Mouse (Mus musculus) left cerebral cortex, adult 2 months (tissue): ENCODE measurements around the gene Xylt1. TPM values are rescaled to one million over a fixed set of nuclear protein-coding genes. Genes with fewer than 3 reads are reported as not detected.

Experiments
- DNase-seq, 2 experiments: peaks; one replicate each; pipeline ENCODE4 v3.0.0; 2021 to 2022; ENCODE audit warnings: low spot score in 2 of 2, mixed read lengths in 1 of 2; ENCODE audit errors: extremely low spot score in 1 of 2
- H3K27ac ChIP-seq: fragments of 200-600 bp; 2 replicates; pipeline ENCODE4 v1.8.1; 2022
- H3K4me3 ChIP-seq: fragments of 200-600 bp; 2 replicates; pipeline ENCODE4 v1.8.1; 2022
- CTCF ChIP-seq: fragments of 200-600 bp; IDR thresholded peaks from 2 replicates; pipeline ENCODE4 v1.8.1; 2022; ENCODE audit warnings: antibody characterized with exemption, mild to moderate bottlenecking, moderate library complexity
- intact Hi-C: fragments of 180-260 bp; cut with DNase I; formaldehyde crosslinking; loops from one replicate; pipeline ENCODE4 v1.15.1; 2025
- total RNA-seq, 2 experiments: library from RNA; stranded (reverse); gene quantifications; 2 replicates each; pipeline ENCODE4 v1.2.3; 2021

Xylt1 gene
- total RNA-seq, 2 experiments from 2014 or later: 51.7 to 60.5 TPM

DNA sequence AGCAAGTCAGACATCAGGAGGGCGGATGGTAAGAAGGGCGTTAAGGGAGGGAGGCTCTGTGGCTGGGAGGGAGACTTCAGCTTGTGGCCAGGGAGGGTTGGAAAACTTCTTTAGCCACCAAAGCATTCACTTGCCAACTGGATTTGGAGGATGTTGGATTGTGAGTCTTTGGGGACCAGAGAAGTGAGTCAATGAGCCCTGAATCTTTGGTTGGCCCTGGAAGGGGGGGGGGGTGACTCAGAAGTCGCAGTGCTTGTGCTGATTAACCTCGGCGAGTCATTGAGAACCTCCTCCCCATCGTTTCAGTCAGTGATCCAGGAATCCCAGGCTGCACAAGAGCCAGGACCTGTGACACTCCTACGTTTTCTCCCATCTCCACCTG, 752 bp upstream of the Xylt1 start:
- TF ChIP-seq CTCF: no peak
- peak overlapping the region; percentile 88; the same call in 1 of the 2 replicates for H3K27ac ChIP-seq
- no peak for DNase-seq
- H3K4me3 ChIP-seq: peak overlapping the region; percentile 91
- intact Hi-C loops: loop anchor here (1.0 to 5.0 kb wide), 8 partner anchors 57 to 735 kb away; no protein-coding TSS in a partner anchor

DNA sequence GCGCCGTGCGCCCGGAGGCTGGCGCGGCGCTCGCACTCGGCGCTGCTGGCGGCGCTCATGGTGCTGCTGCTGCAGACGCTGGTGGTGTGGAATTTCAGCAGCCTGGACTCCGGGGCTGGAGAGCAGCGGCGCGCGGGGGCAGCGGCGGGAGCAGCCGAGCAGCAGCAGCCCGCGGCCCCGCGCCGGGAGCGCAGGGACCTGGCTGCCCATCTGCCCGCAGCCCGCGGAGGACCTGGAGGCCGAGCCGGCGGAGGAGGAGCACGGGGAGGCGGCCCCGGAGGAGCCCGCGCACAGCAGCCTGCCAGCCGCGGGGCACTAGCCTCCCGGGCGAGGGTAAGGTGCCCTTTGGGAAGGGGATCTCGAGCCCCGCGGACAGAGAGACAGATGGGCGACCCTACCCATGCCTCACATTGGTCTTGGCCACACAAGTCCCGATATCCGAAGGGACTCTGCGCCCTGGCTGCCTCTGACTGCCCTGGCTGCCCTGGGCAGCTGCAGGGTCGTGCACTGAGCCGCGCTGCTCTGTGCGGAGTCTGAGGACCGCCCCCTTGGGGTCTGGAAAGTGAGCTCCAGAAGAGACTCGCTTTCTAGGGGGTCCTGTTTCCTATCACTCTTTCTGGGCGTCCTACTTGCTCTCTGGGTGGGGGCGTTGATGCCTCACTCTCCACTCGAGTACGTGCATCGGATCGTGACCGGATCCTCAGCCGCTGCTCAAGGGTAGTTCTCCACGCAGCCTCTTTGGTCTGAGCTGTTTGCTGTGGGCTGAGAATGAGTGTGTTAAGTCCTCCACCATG, 606 bp downstream of the Xylt1 start:
- intact Hi-C loops: loop anchor here (5.0 kb wide), 7 partner anchors 56 to 721 kb away; no protein-coding TSS in a partner anchor
- peak overlapping the region; percentile 91 for H3K4me3 ChIP-seq
- DNase-seq: peak in 1 of 2 experiments; percentile 52
- TF ChIP-seq CTCF: no peak
- peak overlapping the region; percentile 88 for H3K27ac ChIP-seq

DNA sequence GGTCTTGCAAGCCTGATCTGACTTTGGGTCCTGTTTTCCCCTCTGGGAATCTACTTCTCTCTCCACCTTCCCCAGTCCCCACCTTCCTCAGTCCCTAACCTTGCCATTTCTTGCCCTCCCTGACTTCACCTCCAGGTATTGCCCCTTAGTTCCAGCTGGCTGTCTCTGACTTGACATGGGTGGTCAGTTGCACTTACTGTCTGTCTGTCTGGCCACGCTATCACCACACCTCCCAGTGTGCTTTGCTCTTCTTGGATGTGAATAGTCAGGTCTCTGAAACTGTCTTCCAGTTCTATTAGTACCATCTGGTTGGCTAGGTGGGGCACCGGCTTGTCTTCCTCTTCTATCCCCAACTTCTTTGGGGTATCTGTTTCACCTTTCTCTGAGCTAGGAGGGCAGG, 1.2 kb downstream of the Xylt1 start:
- peak overlapping the region; percentile 88 for H3K27ac ChIP-seq
- intact Hi-C loops: loop anchor here (2.0 to 5.0 kb wide), 9 partner anchors 55 to 720 kb away; no protein-coding TSS in a partner anchor

DNA sequence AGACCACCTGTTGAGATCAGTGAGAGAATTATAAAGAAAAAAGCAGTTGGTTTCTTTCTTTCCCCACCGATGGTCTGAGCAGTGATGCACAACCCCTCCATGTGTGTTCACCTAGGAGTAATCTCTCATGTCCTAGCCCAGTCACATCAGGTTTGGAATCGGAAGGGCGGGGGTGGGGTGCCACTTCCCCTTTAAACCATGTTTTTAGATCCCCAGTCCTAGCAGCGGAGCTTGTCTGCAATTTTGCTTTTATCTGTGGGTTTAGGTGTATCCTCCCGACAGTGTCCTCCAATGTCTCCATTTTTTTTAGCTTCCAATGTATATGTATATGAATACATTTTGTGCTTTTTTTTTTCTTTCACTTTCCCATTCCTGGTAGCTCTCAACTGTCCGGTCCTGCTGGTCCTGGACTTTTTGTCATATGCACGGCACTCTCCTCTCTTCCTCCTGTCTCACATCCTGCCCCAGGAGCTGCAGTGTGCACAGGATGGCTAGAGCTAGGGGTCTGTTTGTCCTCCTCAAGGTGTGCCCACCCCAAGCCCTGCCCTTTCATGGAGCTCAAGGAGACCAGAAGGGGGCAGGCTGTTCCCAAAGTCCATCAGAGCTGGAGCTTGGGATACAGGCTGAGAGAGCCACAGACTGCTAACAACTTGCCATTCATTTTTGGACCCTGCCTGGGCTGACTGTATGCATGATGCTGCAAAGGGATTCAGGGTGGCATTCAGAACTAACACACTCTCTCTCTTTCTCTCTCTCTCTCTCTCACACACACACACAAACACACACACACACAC, 2.6 kb downstream of the Xylt1 start:
- peak; percentile 54 for DNase-seq
- Histone ChIP-seq H3K27ac (peak overlapping the region; percentile 69), H3K4me3 (peak overlapping the region; percentile 91)
- TF ChIP-seq CTCF: peak; percentile 66
- intact Hi-C loops: loop anchor here (2.0 to 5.0 kb wide), 9 partner anchors 54 to 719 kb away; no protein-coding TSS in a partner anchor

More for the DNA sequence above, 1.2 kb downstream of the Xylt1 start:
- DNase-seq: no peak
- no peak for TF ChIP-seq CTCF
- H3K4me3 ChIP-seq: peak overlapping the region; percentile 91

DNA sequence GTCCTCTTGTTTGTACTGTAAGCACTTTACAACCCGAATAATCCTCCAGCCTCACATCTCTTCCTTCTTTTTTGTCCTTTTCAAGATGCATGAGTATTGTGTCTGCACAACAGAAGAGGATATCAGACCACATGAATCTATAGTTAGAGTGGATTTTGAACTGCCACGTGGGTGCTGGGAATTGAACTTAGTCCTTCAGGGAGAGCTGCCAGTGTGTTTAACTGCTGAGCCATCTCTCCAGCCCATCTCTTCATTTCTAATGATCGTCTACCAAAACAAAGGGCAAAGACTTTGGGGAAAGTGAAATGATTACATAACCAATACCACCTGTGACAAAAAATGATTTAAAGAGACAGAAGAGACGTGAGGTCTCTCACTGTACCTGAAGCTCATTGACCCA, 5.6 kb downstream of the Xylt1 start:
- TF ChIP-seq CTCF: no peak
- no peak overlapping the region for H3K27ac ChIP-seq
- no peak for DNase-seq
- no peak overlapping the region for H3K4me3 ChIP-seq
- intact Hi-C loops: no loop called here

DNA sequence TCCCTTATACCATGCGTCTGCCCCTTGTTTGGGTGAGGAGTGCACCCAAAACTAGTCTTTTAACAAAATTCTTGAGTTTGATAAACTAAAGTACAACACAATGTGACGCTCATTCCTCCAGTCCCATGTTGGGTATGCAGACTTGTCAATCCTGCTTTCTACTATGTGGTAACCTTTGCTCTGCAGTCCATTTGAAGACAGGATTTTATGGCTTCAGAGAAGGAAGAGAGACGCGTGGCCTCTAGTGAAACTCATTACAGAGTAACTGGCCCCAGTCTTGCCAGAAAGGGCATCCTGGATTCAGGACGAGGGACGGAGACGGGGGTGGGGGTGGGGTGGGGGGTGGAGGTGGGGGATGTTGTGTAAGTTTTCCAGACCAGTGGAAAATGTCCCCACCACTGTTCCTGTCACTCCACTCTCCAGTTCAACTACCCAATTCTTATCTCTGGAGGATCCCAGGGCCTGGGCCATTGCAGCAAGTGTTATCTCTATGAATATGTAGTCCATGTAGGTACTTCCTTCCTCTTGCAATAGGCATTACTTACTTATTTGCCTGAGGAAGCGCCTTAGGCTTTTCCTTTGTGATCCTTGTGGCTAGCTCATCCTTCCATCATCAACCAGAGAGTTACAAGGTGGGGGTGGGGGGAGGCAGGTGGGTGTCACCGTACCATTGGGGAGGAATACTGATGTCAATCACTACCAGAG, 7.7 kb downstream of the Xylt1 start:
- intact Hi-C loops: no loop called here
- no peak for DNase-seq
- no peak for TF ChIP-seq CTCF
- no peak overlapping the region for H3K4me3 ChIP-seq
- no peak overlapping the region for H3K27ac ChIP-seq

DNA sequence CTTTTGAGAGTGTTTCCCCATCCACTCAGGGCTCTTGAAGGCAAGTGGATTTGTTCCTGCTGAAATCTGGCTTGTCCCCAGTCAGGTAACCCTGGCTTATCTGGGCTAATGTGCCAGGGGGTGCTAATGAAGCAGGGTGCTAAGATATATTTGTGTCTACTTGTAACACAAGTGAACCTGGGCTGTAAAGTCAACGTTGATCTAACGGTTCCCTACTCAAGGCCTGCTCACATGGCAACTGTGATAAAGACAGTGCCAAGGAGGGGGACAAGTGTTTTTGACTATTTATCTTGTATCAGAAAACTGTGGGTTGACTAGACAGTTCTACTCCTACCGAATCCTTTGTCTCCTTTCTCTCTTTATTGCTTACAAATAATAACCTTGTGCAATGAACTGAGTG, 8.3 kb downstream of the Xylt1 start:
- Histone ChIP-seq H3K4me3 (no peak overlapping the region), H3K27ac (no peak overlapping the region)
- no peak for TF ChIP-seq CTCF
- intact Hi-C loops: no loop called here
- no peak for DNase-seq

DNA sequence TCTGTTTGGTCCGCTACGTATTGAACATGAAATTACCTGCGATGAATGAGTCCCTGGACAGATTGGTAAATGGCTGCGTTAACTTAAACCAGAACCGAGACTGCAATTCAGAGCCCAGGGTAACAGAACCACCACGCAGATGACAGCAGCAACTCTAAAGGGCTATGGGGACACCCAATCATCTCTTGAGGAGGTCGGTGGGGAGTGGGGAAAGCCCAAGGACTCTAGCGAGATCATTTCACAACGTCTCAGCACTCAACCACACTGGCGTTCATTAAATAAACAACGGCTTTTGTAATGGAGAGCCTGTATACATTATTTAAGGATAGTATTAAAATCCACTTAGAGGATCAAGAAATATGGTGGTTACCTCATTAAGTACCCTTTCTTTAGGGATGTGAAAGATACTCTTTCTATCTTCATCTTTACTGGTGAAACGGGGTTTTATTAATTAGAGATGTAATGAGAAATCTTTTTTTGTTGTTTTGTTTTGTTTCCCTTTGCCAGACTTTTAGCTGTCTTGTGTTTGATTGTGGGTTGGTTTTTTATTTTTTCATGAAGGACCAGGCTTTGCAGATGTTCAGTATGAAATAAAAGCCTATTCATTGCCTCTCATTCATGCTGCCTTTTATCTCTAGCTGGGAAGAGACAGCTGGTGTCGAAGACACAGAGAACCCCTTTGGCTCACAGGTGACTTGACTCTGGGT, 12.2 kb downstream of the Xylt1 start:
- no peak for TF ChIP-seq CTCF
- Histone ChIP-seq H3K27ac (no peak overlapping the region), H3K4me3 (no peak overlapping the region)
- DNase-seq: no peak
- intact Hi-C loops: no loop called here

DNA sequence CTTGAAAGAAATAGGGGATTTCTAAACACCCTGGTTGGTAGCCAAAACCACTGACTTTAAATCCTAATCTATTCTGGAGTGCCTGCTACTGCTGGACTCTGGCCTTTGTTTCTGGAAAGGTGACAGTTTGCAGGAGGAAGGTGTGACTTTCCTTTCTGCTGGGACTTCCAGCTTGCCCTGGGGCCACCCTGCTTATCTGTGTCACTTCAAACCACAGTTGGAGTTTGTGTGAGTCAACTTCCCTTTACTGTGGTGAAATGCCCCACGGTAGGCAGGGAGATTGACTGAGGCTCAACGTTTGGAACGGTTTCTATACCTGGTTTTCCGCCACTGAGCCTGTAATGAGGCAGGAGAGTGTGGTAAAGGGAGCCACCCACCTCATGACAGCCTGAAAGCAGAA, 13.2 kb downstream of the Xylt1 start:
- H3K27ac ChIP-seq: no peak overlapping the region
- no peak for DNase-seq
- intact Hi-C loops: no loop called here
- no peak overlapping the region for H3K4me3 ChIP-seq
- no peak for TF ChIP-seq CTCF

DNA sequence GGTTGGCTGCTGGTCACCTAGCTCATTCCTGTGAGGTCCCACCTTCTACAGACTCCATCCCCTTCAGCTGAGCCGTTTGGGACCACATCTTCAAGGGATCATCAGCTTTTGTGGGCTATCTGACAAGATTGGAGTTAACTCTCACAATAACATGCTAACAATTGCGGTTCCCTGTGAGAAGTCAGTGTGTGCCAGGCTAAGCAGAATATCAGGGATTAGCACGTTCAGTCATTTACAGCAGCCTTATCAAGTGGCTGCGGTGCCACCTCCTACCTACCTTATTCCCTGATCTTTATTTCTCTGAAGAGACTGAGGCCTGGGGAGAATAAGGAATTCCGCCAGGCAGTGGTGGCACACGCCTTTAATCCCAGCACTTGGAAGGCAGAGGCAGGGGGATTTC, 13.6 kb downstream of the Xylt1 start:
- DNase-seq: no peak
- no peak overlapping the region for H3K27ac ChIP-seq
- no peak for TF ChIP-seq CTCF
- intact Hi-C loops: no loop called here
- H3K4me3 ChIP-seq: no peak overlapping the region

DNA sequence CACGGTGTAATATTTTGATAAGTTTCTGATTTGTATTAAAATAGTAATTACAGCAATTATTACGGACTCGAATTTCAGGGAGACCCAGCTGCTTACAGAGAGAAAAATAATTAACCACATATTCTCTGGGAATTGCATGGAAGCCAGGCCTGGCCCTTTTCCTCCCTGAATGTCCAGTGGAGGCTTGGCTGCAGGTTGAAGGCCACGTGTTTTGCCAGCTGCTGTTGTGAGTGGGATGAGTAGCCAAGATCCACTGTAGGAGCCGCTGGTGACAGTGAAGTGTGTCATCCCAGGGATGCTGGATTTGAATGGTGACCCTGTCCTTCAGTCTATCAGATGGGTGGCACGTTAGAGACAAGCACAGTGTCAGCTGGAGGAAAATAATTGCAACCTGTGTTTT, 14.7 kb downstream of the Xylt1 start:
- intact Hi-C loops: no loop called here
- Histone ChIP-seq H3K4me3 (no peak overlapping the region), H3K27ac (no peak overlapping the region)
- no peak for TF ChIP-seq CTCF
- DNase-seq: no peak
